Mouse (Mus musculus): ENCODE measurements around the gene 4930402K13Rik.
"Not testable (repeated sequence)": the region's sequence is repeated elsewhere in the genome, so short reads cannot be mapped to it uniquely, and the experiment has no call there.

DNA sequence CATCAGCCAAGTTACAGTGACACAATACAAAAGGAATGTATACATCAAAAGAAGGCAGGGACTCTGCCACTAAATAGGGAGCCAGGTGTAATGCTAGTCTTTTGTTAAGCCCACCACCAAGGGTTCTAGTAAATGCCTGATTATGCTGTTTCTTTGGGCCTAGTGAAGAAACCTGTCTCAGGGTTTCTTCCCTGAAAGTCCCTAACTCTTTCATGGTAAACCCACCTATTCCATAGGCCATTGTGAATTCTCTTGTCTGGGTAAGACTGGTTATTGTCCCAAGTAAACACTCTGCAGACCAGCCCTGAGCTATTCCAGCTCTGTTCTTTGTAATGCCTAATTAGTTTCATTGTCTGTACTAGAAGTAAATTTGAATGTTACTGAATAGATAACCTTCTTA is 9.3 kb upstream of the 4930402K13Rik start:
- not testable (repeated sequence) for TF ChIP-seq CTCF, EP300 (IDR thresholded peaks at IDR 0.05)
